Mouse (Mus musculus): ENCODE measurements around the gene Dpp3. TPM values are rescaled to one million over a fixed set of nuclear protein-coding genes. Genes with fewer than 3 reads are reported as not detected.

The Dpp3 gene
- total RNA-seq, 2 experiments from 2014 or later = 62.2 to 67.0 TPM

Other genes with a start within 250 kb of the Dpp3 start
- 1 to 10 TPM; 2.7 to 3.0 TPM for gene Gm960, start 229.6 kb downstream of the Dpp3 start, total RNA-seq (2021)
- 100 to 1,000 TPM; 553 to 622 TPM for gene Sptbn2, start 217.1 kb downstream of the Dpp3 start, total RNA-seq (2021)
- gene Rbm4b, start 171.8 kb downstream of the Dpp3 start, total RNA-seq (2021) = 10 to 100 TPM; 12.4 to 14.2 TPM
- 10 to 100 TPM; 68.0 to 68.9 TPM for gene Rbm4, start 134.4 kb downstream of the Dpp3 start, total RNA-seq (2021)
- gene Gm21992, start 116.7 kb downstream of the Dpp3 start, total RNA-seq (2021) = 10 to 100 TPM; 16.0 to 16.2 TPM
- 10 to 100 TPM; 52.7 to 57.0 TPM for gene Rbm14, start 116.7 kb downstream of the Dpp3 start, total RNA-seq (2021)
- gene Ccs, start 89.0 kb downstream of the Dpp3 start, total RNA-seq (2021) = 10 to 100 TPM; 37.4 to 38.6 TPM
- 1 to 10 TPM; 2.4 to 2.9 TPM for gene Ccdc87, start 88.9 kb downstream of the Dpp3 start, total RNA-seq (2021)
- 100 to 1,000 TPM in 1 of 2 experiments, 10 to 100 TPM in 1; 99.2 to 106 TPM for gene Ctsf, start 73.2 kb downstream of the Dpp3 start, total RNA-seq (2021)
- 1 to 10 TPM; 3.1 to 3.9 TPM for gene Actn3, start 50.4 kb downstream of the Dpp3 start, total RNA-seq (2021)
- gene Zdhhc24, start 49.6 kb downstream of the Dpp3 start, total RNA-seq (2021) = 10 to 100 TPM; 22.7 to 27.8 TPM
- 10 to 100 TPM; 36.7 to 41.8 TPM for gene Bbs1, start 21.7 kb downstream of the Dpp3 start, total RNA-seq (2021)
- 10 to 100 TPM; 16.4 to 17.6 TPM for gene Peli3, start 14.8 kb upstream of the Dpp3 start, total RNA-seq (2021)
- gene Mrpl11, start 33.9 kb upstream of the Dpp3 start, total RNA-seq (2021) = 10 to 100 TPM; 60.8 to 61.0 TPM
- 10 to 100 TPM in 1 of 2 experiments, 1 to 10 TPM in 1; 9.1 to 10.8 TPM for gene Npas4, start 62.0 kb upstream of the Dpp3 start, total RNA-seq (2021)
- 10 to 100 TPM; 22.0 to 24.1 TPM for gene Slc29a2, start 95.6 kb upstream of the Dpp3 start, total RNA-seq (2021)
- 100 to 1,000 TPM; 133 to 136 TPM for gene B4gat1, start 110.5 kb upstream of the Dpp3 start, total RNA-seq (2021)
- gene AC124502.3, start 110.6 kb upstream of the Dpp3 start, total RNA-seq (2021) = 1 to 10 TPM; 6.3 to 7.0 TPM
- 1 to 10 TPM; 6.6 to 8.8 TPM for gene Brms1, start 113.1 kb upstream of the Dpp3 start, total RNA-seq (2021)
- gene Rin1, start 122.2 kb upstream of the Dpp3 start, total RNA-seq (2021) = 10 to 100 TPM; 16.9 to 24.1 TPM
- gene Cd248, start 139.8 kb upstream of the Dpp3 start, total RNA-seq (2021) = 10 to 100 TPM in 1 of 2 experiments, 1 to 10 TPM in 1; 9.5 to 12.2 TPM
- gene Tmem151a, start 157.2 kb upstream of the Dpp3 start, total RNA-seq (2021) = 100 to 1,000 TPM; 115 to 122 TPM
- gene Yif1a, start 160.3 kb upstream of the Dpp3 start, total RNA-seq (2021) = 10 to 100 TPM; 27.3 to 30.4 TPM
- gene Cnih2, start 170.2 kb upstream of the Dpp3 start, total RNA-seq (2021) = 100 to 1,000 TPM; 379 to 384 TPM
- 100 to 1,000 TPM; 167 to 168 TPM for gene Rab1b, start 178.8 kb upstream of the Dpp3 start, total RNA-seq (2021)
- 100 to 1,000 TPM; 186 to 195 TPM for gene Klc2, start 190.3 kb upstream of the Dpp3 start, total RNA-seq (2021)

All from left cerebral cortex, postnatal 10 days (tissue).